Comparison of ENCODE assay signal across 9 mouse cellular contexts in genomic region chrX:69359885-69360237, GRCm38 (mm10). TPM values are rescaled to one million over a fixed set of nuclear protein-coding genes. Genes with fewer than 3 reads are reported as not detected.
DNase-seq lines count a peak whose midpoint lies in the region; ATAC-seq and TF ChIP-seq lines count a peak whose summit lies in the region.
"Had no signal": no experiment of that assay in that cellular context is flagged by ENCODE, and none has a peak within 500 bp of the region (broad histone marks: within the 10 kb centered on the region; RNA-seq: fewer than 3 reads in every experiment).

No protein-coding gene starts in this region.

- peak overlapping the region; percentile 69 for H3K4me3 ChIP-seq in heart, embryonic 15.5 days
- H3K4me3 ChIP-seq in forebrain, postnatal 0 days (ENCODE audit: low read depth, low read length): peak overlapping the region; percentile 55
- H3K4me3 ChIP-seq in liver, postnatal 0 days (ENCODE audit: low read depth, low read length): peak overlapping the region; percentile 47

- ATAC-seq in heart, embryonic 15.5 days (replicated peaks; ENCODE audit: insufficient number of reproducible peaks, insufficient read depth, low FRiP score, low read depth): peak; percentile 27; the same call in 1 of the 2 replicates
- peak; percentile 63 for ATAC-seq in forebrain, postnatal 0 days
- no peak for ATAC-seq in liver, postnatal 0 days
- ATAC-seq in megakaryocyte-erythroid progenitor cell, adult 5-6 weeks (replicated peaks; ENCODE audit: low FRiP score, low TSS enrichment, poor library complexity, severe bottlenecking): no peak
- no peak for ATAC-seq in activated CD4-positive, CD25-positive, alpha-beta regulatory T cell, adult 4 months

- no peaks in the 10 kb centered on the region for H3K9me3 ChIP-seq in heart, embryonic 15.5 days (replicated peaks)
- no peaks in the 10 kb centered on the region for H3K9me3 ChIP-seq in forebrain, postnatal 0 days (ENCODE audit: low read length)
- H3K9me3 ChIP-seq in liver, postnatal 0 days (ENCODE audit: low read length): no peaks in the 10 kb centered on the region

- H3K4me1 ChIP-seq in heart, embryonic 15.5 days (replicated peaks): 0 out of 2 replicates have a peak, but pooled peaks cover 3% of the 10 kb centered on the region
- no peaks in the 10 kb centered on the region for H3K4me1 ChIP-seq in forebrain, postnatal 0 days (ENCODE audit: insufficient read depth)
- H3K4me1 ChIP-seq in liver, postnatal 0 days (ENCODE audit: insufficient read depth): no peaks in the 10 kb centered on the region

- peak overlapping the region; percentile 68 for H3K4me2 ChIP-seq in heart, embryonic 15.5 days
- peak overlapping the region; percentile 52 for H3K4me2 ChIP-seq in forebrain, postnatal 0 days (ENCODE audit: low read depth)
- peak overlapping the region; percentile 68 for H3K4me2 ChIP-seq in liver, postnatal 0 days (ENCODE audit: low read depth, low read length)

- TF ChIP-seq POLR2A in brain, embryonic 14.5 days (IDR thresholded peaks at IDR 0.05; ENCODE audit: borderline replicate concordance, extremely low read depth, insufficient read depth, insufficient read length, poor library complexity, severe bottlenecking): no peak

- H3K9ac ChIP-seq in heart, embryonic 15.5 days: peak overlapping the region; percentile 68
- peak overlapping the region; percentile 58 for H3K9ac ChIP-seq in forebrain, postnatal 0 days
- no peak overlapping the region for H3K9ac ChIP-seq in liver, postnatal 0 days (replicated peaks)

- no peak for DNase-seq in heart, adult 9 months (ENCODE audit: low spot score in 2 of 2)
- DNase-seq in brain, embryonic 14.5 days (ENCODE audit: low read depth): peak; percentile 36
- no peak for DNase-seq in forebrain, postnatal 0 days
- DNase-seq in liver, postnatal 0 days: no peak
- no peak for DNase-seq in thymus, postnatal 4 days

- no peaks in the 10 kb centered on the region for H3K36me3 ChIP-seq in heart, embryonic 15.5 days
- no peaks in the 10 kb centered on the region for H3K36me3 ChIP-seq in forebrain, postnatal 0 days (ENCODE audit: insufficient read depth)
- H3K36me3 ChIP-seq in liver, postnatal 0 days (replicated peaks; ENCODE audit: insufficient read depth, low read length): no peaks in the 10 kb centered on the region

- H3K27ac ChIP-seq in heart, embryonic 15.5 days: no peak overlapping the region
- H3K27ac ChIP-seq in forebrain, postnatal 0 days (ENCODE audit: low read depth, low read length): no peak overlapping the region
- H3K27ac ChIP-seq in liver, postnatal 0 days (ENCODE audit: low read depth): no peak overlapping the region

- 0 out of 2 replicates have a peak, but pooled peaks cover 6% of the 10 kb centered on the region for H3K27me3 ChIP-seq in heart, embryonic 15.5 days
- no peaks in the 10 kb centered on the region for H3K27me3 ChIP-seq in forebrain, postnatal 0 days (ENCODE audit: insufficient read depth, low read length)
- peaks cover 23% of the 10 kb centered on the region for H3K27me3 ChIP-seq in liver, postnatal 0 days (ENCODE audit: insufficient read depth, low read length)

- 18% methylated on average over 4 of the region's 4 CpGs for WGBS in heart, embryonic 15.5 days
- 34% methylated on average over 4 of the region's 4 CpGs for WGBS in forebrain, postnatal 0 days
- WGBS in liver, postnatal 0 days (ENCODE audit: insufficient replicate concordance): 26% methylated on average over 4 of the region's 4 CpGs

- no peak for TF ChIP-seq EP300 in liver, postnatal 0 days (IDR thresholded peaks at IDR 0.05; ENCODE audit: low read depth)

- no peak for TF ChIP-seq CTCF in brain, embryonic 14.5 days (IDR thresholded peaks at IDR 0.05; ENCODE audit: borderline replicate concordance, extremely low read depth, insufficient read depth, insufficient read length)
- TF ChIP-seq CTCF in forebrain, postnatal 0 days (IDR thresholded peaks at IDR 0.05; ENCODE audit: low read depth): no peak
- TF ChIP-seq CTCF in liver, postnatal 0 days (IDR thresholded peaks at IDR 0.05; ENCODE audit: low read depth): no peak

RNA-seq across cellular contexts. Expression of gene Aff2, which starts 0.2 kb away (rescaled TPM):
- 4.8 and 5.6 TPM in 2 replicates for polyA plus RNA-seq in heart, embryonic 15.5 days (2015; fragmentation: Nextera tagmentation; extraction: Ambion mirVana)
- polyA plus RNA-seq in brain, embryonic 14.5 days (2012; rRNA removed): 7.6 and 16.3 TPM in 2 replicates
- total RNA-seq in forebrain, postnatal 0 days (2014; rRNA removed): 18.1 and 18.4 TPM in 2 replicates
- 8.2 and 11.4 TPM in 2 replicates for polyA plus RNA-seq in forebrain, postnatal 0 days (2015; fragmentation: Nextera tagmentation; extraction: Ambion mirVana)
- 0.12 and 0.15 TPM in 2 replicates for polyA plus RNA-seq in liver, postnatal 0 days (2015; fragmentation: Nextera tagmentation; extraction: Ambion mirVana)
- total RNA-seq in megakaryocyte-erythroid progenitor cell, adult 5-6 weeks (2014; fragmentation: Nextera tagmentation): not detected in 2 replicates
- total RNA-seq in megakaryocyte-erythroid progenitor cell, adult 5-6 weeks (2017): 2.6 TPM in 1 of 2 replicates, not detected in the other
- polyA plus RNA-seq in activated CD4-positive, CD25-positive, alpha-beta regulatory T cell, adult 4 months (2017; shearing (Covaris generic)): under 1 TPM in 1 of 2 experiments, not detected in 1; 0.57 TPM
- total RNA-seq: MEL had no signal

Comparison
In these comparisons a context has a peak if more than half of its experiments do, and no peak if none do; other contexts are left out.
1. ATAC-seq: peak in heart, embryonic 15.5 days (single experiment) and forebrain, postnatal 0 days (single experiment); none in liver, postnatal 0 days (single experiment), megakaryocyte-erythroid progenitor cell, adult 5-6 weeks (single experiment) and activated CD4-positive, CD25-positive, alpha-beta regulatory T cell, adult 4 months (single experiment).
2. Peak in every context shown above with its lines, with median percentiles within 50 percentile points of each other: H3K4me2 ChIP-seq and H3K4me3 ChIP-seq.